Comparison of ENCODE assay signal across 29 mouse cellular contexts in the genomic region with DNA sequence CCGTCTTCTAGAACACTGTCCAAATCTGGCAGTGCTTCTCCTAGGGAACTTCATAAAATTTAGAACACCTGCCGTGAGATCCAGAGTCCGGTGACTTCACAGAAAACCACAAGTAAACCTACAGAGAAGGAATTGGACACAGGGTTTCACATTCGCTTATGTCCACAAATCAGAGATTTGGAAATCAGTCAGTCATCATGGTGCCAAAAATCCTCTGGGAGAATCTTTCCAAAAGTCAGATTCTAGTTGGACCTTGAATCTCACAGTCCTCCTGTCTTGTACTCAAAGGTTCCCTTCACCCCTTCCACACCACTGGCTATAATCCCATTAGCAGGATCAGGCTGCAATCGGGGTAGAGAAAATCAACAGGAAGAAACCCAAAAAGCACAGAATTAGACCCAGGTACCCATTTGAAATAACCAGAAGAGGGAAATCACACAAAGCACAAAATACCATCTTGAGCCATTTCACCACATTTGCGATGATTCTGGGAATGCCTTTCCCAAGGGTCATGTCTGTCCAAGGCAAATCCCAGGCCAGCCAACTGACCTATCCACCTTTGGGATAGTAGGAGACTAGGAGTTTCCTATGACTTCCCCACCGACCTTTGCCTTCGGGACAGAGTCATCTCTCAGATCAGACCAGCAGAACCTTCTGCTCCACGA. TPM values are rescaled to one million over a fixed set of nuclear protein-coding genes. Genes with fewer than 3 reads are reported as not detected.
"Had no signal": no experiment of that assay in that cellular context is flagged by ENCODE, and none has a peak within 500 bp of the region (broad histone marks: within the 10 kb centered on the region; RNA-seq: fewer than 3 reads in every experiment).

No protein-coding gene starts in this region.

- H3K9me3 ChIP-seq: embryonic facial prominence, embryonic 10.5 days; embryonic facial prominence, embryonic 12.5 days; embryonic facial prominence, embryonic 13.5 days; embryonic facial prominence, embryonic 15.5 days; forebrain, embryonic 10.5 days; forebrain, embryonic 12.5 days; forebrain, embryonic 13.5 days; forebrain, embryonic 15.5 days had no signal

- H3K4me1 ChIP-seq: embryonic facial prominence, embryonic 12.5 days; embryonic facial prominence, embryonic 13.5 days; embryonic facial prominence, embryonic 15.5 days; forebrain, embryonic 10.5 days; forebrain, embryonic 12.5 days; forebrain, embryonic 13.5 days had no signal

- DNase-seq: cerebellum, adult 2 months; cerebellum, adult 8-10 months; cerebellum, adult 9-10 months; cerebellum, adult 9-11 months; cerebellum, postnatal 10 days; cerebellum, postnatal 14 days; cerebellum, postnatal 25 days; cerebellum, postnatal 36 days; embryo, embryonic 11 days; forebrain, postnatal 0 days; gastrocnemius, adult 2 months; gastrocnemius, postnatal 10 days; gastrocnemius, postnatal 14 days; gastrocnemius, postnatal 25 days; gastrocnemius, postnatal 36 days; heart, adult 18-20 months; heart, adult 2 months had no signal

- H3K27me3 ChIP-seq: embryonic facial prominence, embryonic 12.5 days; embryonic facial prominence, embryonic 15.5 days; forebrain, embryonic 12.5 days; forebrain, embryonic 13.5 days; forebrain, embryonic 15.5 days had no signal

- H3K36me3 ChIP-seq: embryonic facial prominence, embryonic 10.5 days; embryonic facial prominence, embryonic 12.5 days; embryonic facial prominence, embryonic 13.5 days; embryonic facial prominence, embryonic 15.5 days; forebrain, embryonic 10.5 days; forebrain, embryonic 12.5 days; forebrain, embryonic 15.5 days had no signal

- ATAC-seq: forebrain, embryonic 13.5 days; forebrain, embryonic 14.5 days; forebrain, embryonic 15.5 days; forebrain, embryonic 16.5 days; forebrain, postnatal 0 days had no signal

- H3K4me3 ChIP-seq: embryonic facial prominence, embryonic 10.5 days; embryonic facial prominence, embryonic 12.5 days; embryonic facial prominence, embryonic 13.5 days; embryonic facial prominence, embryonic 15.5 days; erythroblast, embryonic 14.5 days; forebrain, embryonic 10.5 days; forebrain, embryonic 12.5 days; forebrain, embryonic 13.5 days; forebrain, embryonic 15.5 days; gastrocnemius, adult 2 months; heart, adult 2 months had no signal

- H3K4me2 ChIP-seq: embryonic facial prominence, embryonic 12.5 days; embryonic facial prominence, embryonic 13.5 days; embryonic facial prominence, embryonic 15.5 days; forebrain, embryonic 12.5 days; forebrain, embryonic 13.5 days; forebrain, embryonic 15.5 days had no signal

- H3K9ac ChIP-seq: embryonic facial prominence, embryonic 12.5 days; embryonic facial prominence, embryonic 13.5 days; embryonic facial prominence, embryonic 15.5 days; forebrain, embryonic 12.5 days; forebrain, embryonic 13.5 days; forebrain, embryonic 15.5 days; forebrain, postnatal 0 days had no signal

- H3K27ac ChIP-seq: embryonic facial prominence, embryonic 10.5 days; embryonic facial prominence, embryonic 12.5 days; embryonic facial prominence, embryonic 13.5 days; embryonic facial prominence, embryonic 15.5 days; forebrain, embryonic 10.5 days; forebrain, embryonic 12.5 days; forebrain, embryonic 13.5 days; forebrain, embryonic 15.5 days; gastrocnemius, adult 2 months; heart, adult 2 months had no signal

RNA-seq across cellular contexts. Expression of a gene that starts 15.6 kb away (rescaled TPM):
- total RNA-seq: common myeloid progenitor, adult 5-6 weeks had no signal
- polyA plus RNA-seq: erythroblast, embryonic 14.5 days had no signal
